Mouse (Mus musculus) hindbrain, embryonic 10.5 days (tissue): ENCODE results near the gene Rreb1. TPM values are rescaled to one million over a fixed set of nuclear protein-coding genes. Genes with fewer than 3 reads are reported as not detected.
A peak's percentile ranks its signal among the peaks of the same experiment; 100 is the strongest.

Experiments used
- DNase-seq: peaks from one replicate; pipeline ENCODE4 v3.0.0-alpha.2; 2017; ENCODE audit warnings: low spot score
- H3K27ac ChIP-seq: fragments of 300-500 bp; sonication (generic); 2 replicates; pipeline ENCODE4 v1.5.1; 2016; ENCODE audit warnings: mild to moderate bottlenecking, moderate library complexity
- H3K27me3 ChIP-seq: fragments of 300-500 bp; sonication (generic); 2 replicates; pipeline ENCODE4 v1.6.1; 2016; ENCODE audit warnings: mild to moderate bottlenecking; ENCODE audit not compliant: poor library complexity, insufficient read depth, severe bottlenecking
- H3K36me3 ChIP-seq: fragments of 300-500 bp; sonication (generic); 2 replicates; pipeline ENCODE4 v1.6.1; 2016; ENCODE audit warnings: mild to moderate bottlenecking, moderate library complexity
- H3K4me1 ChIP-seq: fragments of 300-500 bp; sonication (generic); replicated peaks from 2 replicates; pipeline ENCODE4 v1.6.1; 2016; ENCODE audit warnings: mild to moderate bottlenecking
- H3K4me3 ChIP-seq: fragments of 300-500 bp; sonication (generic); 2 replicates; pipeline ENCODE4 v1.5.1; 2016; ENCODE audit warnings: mild to moderate bottlenecking, moderate library complexity
- H3K9me3 ChIP-seq: fragments of 300-500 bp; sonication (generic); 2 replicates; pipeline ENCODE4 v1.6.1; 2016; ENCODE audit warnings: mild to moderate bottlenecking, moderate library complexity
- WGBS: fragments of 180-500 bp; shearing (Covaris S2); methylation state at CpG from one replicate; pipeline ENCODE4 v1.1.7; 2016; 5-methylcytosine and 5-hydroxymethylcytosine counted together
- polyA plus RNA-seq: library from polyadenylated mRNA; unstranded; fragments of >200 nt; fragmentation: Nextera tagmentation; extraction: Ambion mirVana; gene quantifications from 2 replicates; pipeline ENCODE4 v1.2.1, GENCODE M21; 2016

Rreb1 gene
- polyA plus RNA-seq, 1 experiment from 2014 or later, result 7.7 TPM

- no peaks in the 10 kb centered on the region for H3K9me3 ChIP-seq
- H3K36me3 ChIP-seq, result no peaks in the 10 kb centered on the region
- peaks cover 62% of the 10 kb centered on the region for H3K4me1 ChIP-seq
- no peak overlapping the region for H3K4me3 ChIP-seq
- H3K27ac ChIP-seq, result peak overlapping the region; percentile 75
- 25% methylated on average over 6 of the region's 6 CpGs for WGBS
- no peaks in the 10 kb centered on the region for H3K27me3 ChIP-seq
- peak; percentile 38 for DNase-seq
These were observed 84.3 kb downstream of the Rreb1 start for GRCm38 (mm10) chr13:37862492-37862891.

- Histone ChIP-seq H3K9me3 (no peaks in the 10 kb centered on the region), H3K4me1 (peaks cover 51% of the 10 kb centered on the region), H3K27ac (peak overlapping the region; percentile 75), H3K4me3 (no peak overlapping the region), H3K27me3 (no peaks in the 10 kb centered on the region), H3K36me3 (no peaks in the 10 kb centered on the region)
- WGBS, result 85% methylated on average over 5 of the region's 5 CpGs
- DNase-seq, result no peak
These were observed 85.4 kb downstream of the Rreb1 start for GRCm38 (mm10) chr13:37863643-37864042.

GRCm38 (mm10) chr13:37864697-37865096 lies 86.5 kb downstream of the Rreb1 start:
- no peaks in the 10 kb centered on the region for H3K36me3 ChIP-seq
- WGBS, result 98% methylated on average over 1 of the region's 1 CpGs
- H3K4me1 ChIP-seq, result peaks cover 44% of the 10 kb centered on the region
- no peaks in the 10 kb centered on the region for H3K27me3 ChIP-seq
- no peak for DNase-seq
- no peak overlapping the region for H3K27ac ChIP-seq
- no peaks in the 10 kb centered on the region for H3K9me3 ChIP-seq
- H3K4me3 ChIP-seq, result no peak overlapping the region

- no peak for DNase-seq
- Histone ChIP-seq H3K36me3 (no peaks in the 10 kb centered on the region), H3K27ac (no peak overlapping the region), H3K9me3 (no peaks in the 10 kb centered on the region), H3K27me3 (no peaks in the 10 kb centered on the region), H3K4me1 (peaks cover 37% of the 10 kb centered on the region), H3K4me3 (no peak overlapping the region)
- WGBS, result 71% methylated on average over 5 of the region's 5 CpGs
These were observed 88.1 kb downstream of the Rreb1 start for GRCm38 (mm10) chr13:37866296-37866695.

GRCm38 (mm10) chr13:37866846-37867245 lies 88.6 kb downstream of the Rreb1 start:
- no peak overlapping the region for H3K4me3 ChIP-seq
- H3K9me3 ChIP-seq, result no peaks in the 10 kb centered on the region
- no peak for DNase-seq
- H3K4me1 ChIP-seq, result peaks cover 31% of the 10 kb centered on the region
- H3K27ac ChIP-seq, result no peak overlapping the region
- H3K27me3 ChIP-seq, result no peaks in the 10 kb centered on the region
- H3K36me3 ChIP-seq, result no peaks in the 10 kb centered on the region
- 71% methylated on average over 3 of the region's 3 CpGs for WGBS

GRCm38 (mm10) chr13:37870118-37870908 lies 92.1 kb downstream of the Rreb1 start:
- no peak overlapping the region for H3K4me3 ChIP-seq
- H3K27me3 ChIP-seq, result no peaks in the 10 kb centered on the region
- H3K4me1 ChIP-seq, result peaks cover 20% of the 10 kb centered on the region
- no peak overlapping the region for H3K27ac ChIP-seq
- H3K36me3 ChIP-seq, result no peaks in the 10 kb centered on the region
- no peak for DNase-seq
- no peaks in the 10 kb centered on the region for H3K9me3 ChIP-seq
- WGBS, result 89% methylated on average over 12 of the region's 12 CpGs

GRCm38 (mm10) chr13:37872142-37872835 lies 94.1 kb downstream of the Rreb1 start:
- Histone ChIP-seq H3K9me3 (no peaks in the 10 kb centered on the region), H3K36me3 (no peaks in the 10 kb centered on the region), H3K27ac (no peak overlapping the region), H3K27me3 (no peaks in the 10 kb centered on the region), H3K4me3 (no peak overlapping the region), H3K4me1 (peaks cover 18% of the 10 kb centered on the region)
- no peak for DNase-seq
- WGBS, result 95% methylated on average over 2 of the region's 2 CpGs

GRCm38 (mm10) chr13:37873125-37873891 lies 95.1 kb downstream of the Rreb1 start:
- Histone ChIP-seq H3K4me1 (peaks cover 18% of the 10 kb centered on the region), H3K36me3 (no peaks in the 10 kb centered on the region), H3K4me3 (no peak overlapping the region), H3K27ac (peak overlapping the region; percentile 2; the same call in 1 of the 2 replicates), H3K27me3 (no peaks in the 10 kb centered on the region), H3K9me3 (no peaks in the 10 kb centered on the region)
- DNase-seq, result no peak
- WGBS, result 77% methylated on average over 7 of the region's 7 CpGs

- Histone ChIP-seq H3K9me3 (no peaks in the 10 kb centered on the region), H3K27ac (no peak overlapping the region), H3K36me3 (no peaks in the 10 kb centered on the region), H3K4me1 (peaks cover 39% of the 10 kb centered on the region), H3K27me3 (no peaks in the 10 kb centered on the region), H3K4me3 (no peak overlapping the region)
- DNase-seq, result no peak
- 92% methylated on average over 2 of the region's 2 CpGs for WGBS
These were observed 97.7 kb downstream of the Rreb1 start for GRCm38 (mm10) chr13:37875919-37876318.

GRCm38 (mm10) chr13:37876366-37876765 lies 98.2 kb downstream of the Rreb1 start:
- Histone ChIP-seq H3K4me3 (no peak overlapping the region), H3K36me3 (no peaks in the 10 kb centered on the region), H3K27ac (no peak overlapping the region), H3K9me3 (no peaks in the 10 kb centered on the region), H3K27me3 (no peaks in the 10 kb centered on the region), H3K4me1 (peaks cover 39% of the 10 kb centered on the region)
- DNase-seq, result no peak
- WGBS, result 66% methylated on average over 5 of the region's 5 CpGs

GRCm38 (mm10) chr13:37876836-37877235 lies 98.6 kb downstream of the Rreb1 start:
- Histone ChIP-seq H3K4me1 (peaks cover 39% of the 10 kb centered on the region), H3K4me3 (no peak overlapping the region), H3K27ac (no peak overlapping the region), H3K27me3 (no peaks in the 10 kb centered on the region), H3K36me3 (no peaks in the 10 kb centered on the region), H3K9me3 (no peaks in the 10 kb centered on the region)
- WGBS, result 64% methylated on average over 4 of the region's 4 CpGs
- DNase-seq, result no peak

- Histone ChIP-seq H3K27me3 (no peaks in the 10 kb centered on the region), H3K4me3 (no peak overlapping the region), H3K4me1 (peaks cover 39% of the 10 kb centered on the region), H3K9me3 (no peaks in the 10 kb centered on the region), H3K36me3 (no peaks in the 10 kb centered on the region), H3K27ac (no peak overlapping the region)
- DNase-seq, result no peak
- WGBS, result 70% methylated on average over 3 of the region's 3 CpGs
These were observed 99.0 kb downstream of the Rreb1 start for GRCm38 (mm10) chr13:37877241-37877640.

GRCm38 (mm10) chr13:37878918-37879331 lies 100.7 kb downstream of the Rreb1 start:
- Histone ChIP-seq H3K27ac (no peak overlapping the region), H3K9me3 (no peaks in the 10 kb centered on the region), H3K27me3 (no peaks in the 10 kb centered on the region), H3K36me3 (no peaks in the 10 kb centered on the region), H3K4me1 (peaks cover 34% of the 10 kb centered on the region), H3K4me3 (no peak overlapping the region)
- 97% methylated on average over 2 of the region's 2 CpGs for WGBS
- DNase-seq, result no peak
